In the genomic region with DNA sequence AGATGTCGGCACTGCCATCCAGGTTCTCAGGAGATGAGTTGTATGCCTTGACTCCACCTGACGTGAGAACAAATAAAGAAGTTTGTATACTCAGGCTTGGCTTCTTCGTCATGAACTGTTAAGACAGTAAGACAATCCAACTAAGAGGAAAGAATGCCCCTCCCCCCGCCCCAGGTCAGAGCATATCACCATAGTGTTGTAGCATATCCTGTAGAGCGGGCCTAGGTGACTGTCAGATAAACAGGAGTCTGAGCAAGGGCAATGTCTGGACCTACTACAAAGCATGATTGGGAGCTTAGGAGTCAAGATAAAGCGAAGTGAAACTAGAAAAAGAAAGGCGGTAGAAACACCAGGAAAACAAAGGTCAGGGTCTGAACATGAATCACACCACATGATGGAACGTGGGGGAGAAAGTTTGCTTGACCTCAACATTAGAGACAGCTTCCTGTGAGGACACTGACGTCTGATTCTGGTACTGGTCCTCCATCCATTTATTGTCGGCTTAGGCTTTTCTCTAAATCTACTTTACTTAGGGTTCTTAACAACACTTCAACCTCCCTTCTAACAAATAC, we compare ENCODE assay signal across 15 mouse cellular contexts.
DNase-seq lines count a peak whose midpoint lies in the region; ATAC-seq and TF ChIP-seq lines count a peak whose summit lies in the region.
"Had no signal": no experiment of that assay in that cellular context is flagged by ENCODE, and none has a peak within 500 bp of the region (broad histone marks: within the 10 kb centered on the region; RNA-seq: fewer than 3 reads in every experiment).

No protein-coding gene starts in this region.

- no peak for ATAC-seq in heart, embryonic 16.5 days (replicated peaks; ENCODE audit: extremely low read depth, insufficient read depth, low FRiP score)
- peak; percentile 55 for ATAC-seq in intestine, postnatal 0 days
- ATAC-seq: midbrain, embryonic 15.5 days; Patski had no signal

- H3K4me1 ChIP-seq in heart, embryonic 16.5 days (ENCODE audit: control insufficient read depth, insufficient read depth, low read length), result peaks cover 46% of the 10 kb centered on the region
- H3K4me1 ChIP-seq in intestine, postnatal 0 days (replicated peaks; ENCODE audit: control insufficient read depth, insufficient read depth, low read length), result peaks cover 14% of the 10 kb centered on the region; the same call in 1 of the 2 replicates
- peaks cover 54% of the 10 kb centered on the region for H3K4me1 ChIP-seq in small intestine, adult 2 months (ENCODE audit: control insufficient read depth, insufficient read depth, insufficient read length, low read length)

- H3K9ac ChIP-seq in heart, embryonic 16.5 days (ENCODE audit: low read length), result no peak overlapping the region
- no peak overlapping the region for H3K9ac ChIP-seq in intestine, postnatal 0 days (ENCODE audit: low read depth, low read length)
- H3K9ac ChIP-seq: midbrain, embryonic 15.5 days had no signal

- H3K4me2 ChIP-seq in heart, embryonic 16.5 days (ENCODE audit: low read depth, low read length), result no peak overlapping the region
- peak overlapping the region; percentile 4 for H3K4me2 ChIP-seq in intestine, postnatal 0 days (replicated peaks; ENCODE audit: low read depth)
- H3K4me2 ChIP-seq: midbrain, embryonic 15.5 days had no signal

- TF ChIP-seq CTCF in intestine, postnatal 0 days (IDR thresholded peaks at IDR 0.05; ENCODE audit: low read depth), result no peak
- TF ChIP-seq CTCF in small intestine, adult 2 months (IDR thresholded peaks at IDR 0.05; ENCODE audit: extremely low read depth, insufficient read length, insufficient replicate concordance, low read depth, low read length), result no peak

- TF ChIP-seq POLR2A in small intestine, adult 2 months (IDR thresholded peaks at IDR 0.05; ENCODE audit: low read depth, low read length), result no peak

- H3K27me3 ChIP-seq in heart, embryonic 16.5 days (ENCODE audit: control insufficient read depth, insufficient read depth, low read length), result no peaks in the 10 kb centered on the region
- no peaks in the 10 kb centered on the region for H3K27me3 ChIP-seq in intestine, postnatal 0 days (replicated peaks; ENCODE audit: control insufficient read depth, insufficient read depth, low read length)
- H3K27me3 ChIP-seq in small intestine, adult 2 months (ENCODE audit: control insufficient read depth, insufficient read depth, low read length), result no peaks in the 10 kb centered on the region
- H3K27me3 ChIP-seq: midbrain, embryonic 15.5 days; Patski had no signal

- WGBS in heart, embryonic 16.5 days, result 62% methylated on average over 10 of the region's 10 CpGs
- WGBS in intestine, postnatal 0 days, result 39% methylated on average over 10 of the region's 10 CpGs
- WGBS in small intestine, adult 2 months, result 22% methylated on average over 10 of the region's 10 CpGs

- H3K27ac ChIP-seq in heart, embryonic 16.5 days (ENCODE audit: low read length), result peak overlapping the region; percentile 7; the same call in 1 of the 2 replicates
- peak overlapping the region; percentile 60 for H3K27ac ChIP-seq in intestine, postnatal 0 days (ENCODE audit: low read depth, low read length)
- peak overlapping the region; percentile 93 for H3K27ac ChIP-seq in small intestine, adult 2 months (ENCODE audit: insufficient read depth, low read depth, low read length)
- H3K27ac ChIP-seq: embryonic facial prominence, embryonic 10.5 days; hindbrain, embryonic 10.5 days; midbrain, embryonic 15.5 days had no signal

- H3K36me3 ChIP-seq in heart, embryonic 16.5 days (ENCODE audit: control insufficient read depth, insufficient read depth), result no peaks in the 10 kb centered on the region
- H3K36me3 ChIP-seq in intestine, postnatal 0 days (ENCODE audit: control insufficient read depth, insufficient read depth), result no peaks in the 10 kb centered on the region
- H3K36me3 ChIP-seq in small intestine, adult 2 months (ENCODE audit: control insufficient read depth, insufficient read depth, low read length), result 0 out of 2 replicates have a peak, but pooled peaks cover 2% of the 10 kb centered on the region
- H3K36me3 ChIP-seq: embryonic facial prominence, embryonic 10.5 days; hindbrain, embryonic 10.5 days; midbrain, embryonic 15.5 days had no signal

- H3K4me3 ChIP-seq in heart, embryonic 16.5 days (ENCODE audit: low read length), result no peak overlapping the region
- H3K4me3 ChIP-seq in intestine, postnatal 0 days (ENCODE audit: low read depth, low read length), result no peak overlapping the region
- H3K4me3 ChIP-seq in small intestine, adult 2 months (ENCODE audit: low read depth, low read length), result no peak overlapping the region
- H3K4me3 ChIP-seq: embryonic facial prominence, embryonic 10.5 days; erythroblast, embryonic 14.5 days; hindbrain, embryonic 10.5 days; midbrain, embryonic 15.5 days had no signal

- DNase-seq in heart, postnatal 14 days, result no peak
- peak; percentile 39 for DNase-seq in ZHBTc4 (ENCODE audit: low read depth, low spot score)
- DNase-seq in embryo, embryonic 11 days, result no peak
- DNase-seq in gastrocnemius, postnatal 10 days, result no peak
- DNase-seq: cerebellum, postnatal 25 days; kidney, adult 11 months; kidney, postnatal 25 days had no signal

- intact Hi-C loops in heart, postnatal 14 days (cut with DNase I), result no loop called here

- no peaks in the 10 kb centered on the region for H3K9me3 ChIP-seq in heart, embryonic 16.5 days (replicated peaks; ENCODE audit: control insufficient read depth, low read length)
- H3K9me3 ChIP-seq in intestine, postnatal 0 days (ENCODE audit: control insufficient read depth), result no peaks in the 10 kb centered on the region
- H3K9me3 ChIP-seq: embryonic facial prominence, embryonic 10.5 days; hindbrain, embryonic 10.5 days; midbrain, embryonic 15.5 days had no signal

Comparison
In these comparisons a context has a peak if more than half of its experiments do, and no peak if none do; other contexts are left out.
1. H3K27ac ChIP-seq: peak in every context shown above with its lines; median percentile 93 in small intestine, adult 2 months; 60 in intestine, postnatal 0 days; 7 in heart, embryonic 16.5 days.